Mouse (Mus musculus) R1 (cell line): ENCODE measurements at regions not wholly inside any gene's neighbourhood (a gene's known extent, or its start where the extent isn't known, plus 50 kb on each side); places are given as distances from the start of the nearest gene placed in this dataset.

Experiments
- DNase-seq: peaks from one replicate; pipeline ENCODE4 v3.0.0-alpha.2; 2018; ENCODE audit warnings: low read depth, low spot score

- no peak for DNase-seq
These were observed 119.0 kb upstream of the Ednra start for GRCm38 (mm10) chr8:77843229-77843628.

- no peak for DNase-seq
These were observed 126.3 kb upstream of the Ednra start for GRCm38 (mm10) chr8:77850523-77850922.

GRCm38 (mm10) chr8:77870264-77870663 is 146.0 kb upstream of the Ednra start:
- DNase-seq: no peak

GRCm38 (mm10) chr8:77872771-77873170 is 148.5 kb upstream of the Ednra start:
- no peak for DNase-seq

- DNase-seq: peak; percentile 62
These were observed 195.5 kb upstream of the Ednra start for GRCm38 (mm10) chr8:77919776-77920175.

GRCm38 (mm10) chr8:77921868-77922267 is 197.6 kb upstream of the Ednra start:
- no peak for DNase-seq

GRCm38 (mm10) chr8:77947702-77948101 is 223.4 kb upstream of the Ednra start:
- DNase-seq: no peak

- no peak for DNase-seq
These were observed 225.4 kb upstream of the Ednra start for GRCm38 (mm10) chr8:77949640-77950039.

- peak; percentile 85 for DNase-seq
These were observed 234.6 kb upstream of the Ednra start for GRCm38 (mm10) chr8:77958814-77959372.

GRCm38 (mm10) chr8:77963102-77963698 is 238.9 kb upstream of the Ednra start:
- DNase-seq: no peak

GRCm38 (mm10) chr8:77970378-77970777 is 242.7 kb upstream of the Ttc29 start:
- DNase-seq: peak; percentile 62

GRCm38 (mm10) chr8:77973714-77974113 is 239.4 kb upstream of the Ttc29 start:
- DNase-seq: no peak

GRCm38 (mm10) chr8:77979106-77979505 is 234.0 kb upstream of the Ttc29 start:
- DNase-seq: no peak

GRCm38 (mm10) chr8:77980701-77981100 is 232.4 kb upstream of the Ttc29 start:
- no peak for DNase-seq

GRCm38 (mm10) chr8:77982031-77982430 is 231.1 kb upstream of the Ttc29 start:
- no peak for DNase-seq

GRCm38 (mm10) chr8:77983476-77983875 is 229.6 kb upstream of the Ttc29 start:
- no peak for DNase-seq

- no peak for DNase-seq
These were observed 225.9 kb upstream of the Ttc29 start for GRCm38 (mm10) chr8:77987237-77987636.

- DNase-seq: no peak
These were observed 224.6 kb upstream of the Ttc29 start for GRCm38 (mm10) chr8:77988291-77989056.

- DNase-seq: peak; percentile 36
These were observed 222.0 kb upstream of the Ttc29 start for GRCm38 (mm10) chr8:77991050-77991449.

- DNase-seq: no peak
These were observed 212.8 kb upstream of the Ttc29 start for GRCm38 (mm10) chr8:78000303-78000702.

GRCm38 (mm10) chr8:78001656-78002055 is 211.4 kb upstream of the Ttc29 start:
- DNase-seq: no peak

GRCm38 (mm10) chr8:78002071-78002470 is 211.0 kb upstream of the Ttc29 start:
- DNase-seq: peak; percentile 19
